Mouse (Mus musculus) layer of hippocampus, adult 18-20 months (tissue): ENCODE data around the gene H2-DMb1. TPM values are rescaled to one million over a fixed set of nuclear protein-coding genes. Genes with fewer than 3 reads are reported as not detected.

Experiments used
- DNase-seq, 2 experiments: peaks; one replicate each; pipeline ENCODE4 v3.0.0; 2022; ENCODE audit warnings: low spot score in 2 of 2
- long read RNA-seq: library from polyadenylated mRNA; stranded (forward); transcript quantifications from one replicate; pipeline ENCODE4 v2.0.0, GENCODE M21; 2021
- total RNA-seq, 2 experiments: library from RNA; stranded (reverse); gene quantifications; 2 replicates each; pipeline ENCODE4 v1.2.3; 2021

H2-DMb1 gene
- 1 to 10 TPM; 3.2 to 3.8 TPM for total RNA-seq
- long read RNA-seq, transcript H2-DMb1-201 (6 exons, 1,404 nt) = major isoform, 7 of 7 reads
- long read RNA-seq, partial matches to known transcripts = 0 of 7 reads
- long read RNA-seq, other reads (novel, unspliced or antisense) = 0 of 7 reads

DNA sequence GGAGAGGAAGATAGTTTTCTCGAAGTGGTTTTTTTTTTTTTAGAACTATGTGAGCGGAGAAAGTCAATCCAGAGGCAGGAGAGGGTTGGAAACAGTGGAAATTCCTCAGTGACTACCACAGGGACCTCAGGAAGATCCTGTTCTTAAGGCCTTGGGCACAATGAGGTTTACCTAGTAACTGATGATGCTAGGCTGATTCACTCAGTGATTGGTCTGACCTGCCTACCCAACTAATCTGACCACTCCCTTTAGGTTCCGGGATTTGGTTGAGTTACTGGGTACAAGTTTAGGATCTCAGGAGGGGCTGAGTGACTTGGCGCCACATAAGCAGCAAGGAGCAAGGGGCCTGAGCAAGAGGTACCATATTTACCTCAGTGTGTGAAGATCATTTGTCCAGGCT is at the start of gene H2-DMb1:
Gene H2-DMb1, plus strand, starts transcription at position 150 of the 400 bp plus-strand sequence.
- peak in 1 of 2 experiments; percentile 80 for DNase-seq

DNA sequence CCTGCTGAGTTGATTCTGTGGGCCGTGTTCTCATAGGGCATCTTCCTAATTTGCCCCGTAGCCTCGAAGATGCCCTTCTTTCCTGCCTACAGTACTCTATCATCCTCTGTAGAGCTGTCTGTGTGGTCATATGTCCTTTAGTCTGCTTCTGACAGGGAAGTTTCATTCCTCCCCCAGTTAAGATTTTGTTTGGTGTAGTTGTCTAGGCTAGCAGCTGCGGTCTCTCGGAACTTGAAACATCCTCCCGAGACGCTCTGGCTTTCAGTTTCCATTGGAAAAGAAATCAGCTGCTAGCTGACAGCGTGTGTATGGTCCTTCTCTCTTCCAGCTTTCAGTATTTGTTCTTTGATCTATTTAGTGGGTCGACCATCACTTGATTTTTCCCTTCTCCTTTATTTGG is 48.1 kb upstream of the H2-DMb1 start:
- DNase-seq = no peak

DNA sequence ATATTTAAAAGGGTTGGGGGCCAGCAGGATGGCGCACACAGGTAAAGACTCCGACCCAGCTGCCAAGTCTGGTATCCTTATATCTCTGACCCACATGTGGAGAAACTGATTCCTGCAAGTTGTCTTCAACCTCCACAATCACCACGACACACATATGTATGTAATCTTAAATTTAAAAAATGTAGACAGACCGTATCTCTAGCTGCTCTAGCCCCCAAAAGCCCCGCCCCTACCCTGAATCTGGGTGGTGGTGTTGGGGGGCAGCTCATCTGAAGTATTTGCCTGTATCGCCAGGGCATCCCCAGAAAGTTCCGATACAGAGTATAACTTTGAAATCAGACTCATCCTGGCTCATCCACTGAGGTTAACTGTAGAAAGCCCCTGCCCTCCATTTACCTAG is 46.3 kb upstream of the H2-DMb1 start:
- DNase-seq = no peak

DNA sequence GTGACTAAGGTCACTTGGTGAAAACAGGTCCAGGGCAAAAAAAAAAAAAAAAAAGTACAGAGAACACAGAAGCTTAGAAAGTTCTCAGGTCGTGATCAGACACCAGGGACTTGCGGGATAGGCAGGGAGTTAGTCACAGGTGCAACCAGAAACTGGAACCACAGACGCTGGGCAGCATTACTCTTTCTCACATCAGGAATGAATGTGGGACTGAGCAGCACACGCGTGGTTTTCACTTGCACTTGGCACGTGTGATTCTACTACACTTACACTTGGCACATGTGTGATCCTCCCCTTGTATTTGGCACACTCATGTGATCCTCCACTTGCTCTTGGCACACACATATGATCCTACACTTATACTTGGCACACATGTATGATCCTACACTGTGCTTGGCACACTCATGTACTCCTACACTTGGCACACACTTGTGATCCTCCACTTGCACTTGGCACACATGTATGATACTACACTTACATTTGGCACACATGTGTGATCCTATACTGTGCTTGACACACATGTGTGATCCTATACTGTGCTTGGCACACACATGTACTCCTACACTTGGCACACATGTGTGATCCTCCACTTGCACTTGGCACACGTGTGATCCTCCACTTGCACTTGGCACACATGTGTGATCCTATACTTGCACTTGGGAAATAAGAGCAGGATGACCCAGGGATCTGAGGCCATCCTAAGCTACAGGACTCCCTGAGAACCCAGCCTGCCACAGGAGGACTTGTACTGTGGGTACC is 45.6 kb upstream of the H2-DMb1 start:
- no peak for DNase-seq

DNA sequence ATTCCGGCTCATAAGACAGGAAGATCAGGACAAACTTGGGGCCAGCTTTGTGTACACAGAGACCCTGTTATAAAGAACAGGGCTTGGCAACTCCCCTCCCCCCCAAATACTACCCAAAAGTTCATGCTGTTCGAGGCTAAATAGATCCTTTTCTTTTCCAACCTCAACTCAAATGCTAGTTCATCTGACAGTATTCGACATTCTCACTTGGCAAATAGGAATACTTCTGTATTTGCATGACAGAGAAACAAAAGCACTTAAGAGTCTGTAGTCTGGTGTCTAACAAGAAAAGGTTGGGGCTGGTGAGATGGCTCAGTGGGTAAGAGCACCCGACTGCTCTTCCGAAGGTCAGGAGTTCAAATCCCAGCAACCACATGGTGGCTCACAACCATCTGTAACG is 44.4 kb upstream of the H2-DMb1 start:
- no peak for DNase-seq

DNA sequence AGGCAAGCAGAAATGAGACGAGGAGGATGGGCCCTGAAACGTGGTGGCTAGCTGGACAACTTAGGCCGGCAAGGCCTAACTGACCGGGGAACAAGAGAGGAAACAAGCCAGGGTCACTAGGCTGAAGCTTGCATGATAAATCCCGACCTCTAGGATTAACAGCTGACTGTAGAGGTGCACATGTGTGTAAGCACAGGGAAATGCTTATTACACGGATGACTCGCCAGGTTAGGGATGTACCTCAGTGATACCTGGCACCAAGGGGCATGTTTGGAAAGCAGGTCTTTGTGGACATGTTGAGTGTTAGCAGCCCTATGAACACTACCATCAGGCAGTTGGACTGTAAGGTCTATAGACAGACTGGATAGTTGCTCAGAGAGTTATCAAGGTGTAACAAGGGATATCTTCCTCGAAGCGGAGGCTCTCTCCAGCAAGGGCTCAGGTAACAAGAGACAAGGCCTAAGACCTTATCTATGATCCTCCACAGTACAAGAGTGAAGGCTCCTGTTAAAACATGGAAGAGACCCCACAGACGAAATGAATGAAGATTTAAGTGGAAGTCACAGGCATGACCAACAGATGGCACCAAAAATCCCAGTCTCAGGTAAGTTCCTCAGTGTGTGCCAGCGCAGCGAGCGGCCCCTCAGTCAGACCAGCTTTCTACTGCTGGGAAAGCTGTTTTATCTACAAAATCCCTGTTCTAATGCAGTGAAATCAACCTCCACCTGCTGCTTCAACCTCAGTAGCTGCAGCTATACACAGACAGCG is 43.6 kb upstream of the H2-DMb1 start:
- no peak for DNase-seq

DNA sequence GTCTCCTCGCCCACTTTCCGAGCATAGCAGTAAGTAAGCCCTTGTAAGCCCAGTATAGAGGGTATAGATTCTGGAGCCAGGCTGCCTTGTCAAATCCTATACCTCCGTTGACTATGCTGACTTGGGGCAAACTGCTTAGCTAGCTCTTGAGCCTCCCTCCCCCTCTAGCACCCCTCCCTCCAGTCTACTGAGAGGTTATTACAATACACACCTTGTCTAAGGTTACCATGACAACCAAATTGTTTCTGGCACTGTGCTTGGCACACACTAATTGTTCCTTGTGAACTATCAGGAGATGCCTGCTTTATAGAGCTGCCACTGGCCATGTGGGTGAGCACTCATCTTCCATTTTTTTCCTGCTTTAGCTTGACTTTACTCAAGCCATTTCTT is 43.1 kb upstream of the H2-DMb1 start:
- DNase-seq = no peak

DNA sequence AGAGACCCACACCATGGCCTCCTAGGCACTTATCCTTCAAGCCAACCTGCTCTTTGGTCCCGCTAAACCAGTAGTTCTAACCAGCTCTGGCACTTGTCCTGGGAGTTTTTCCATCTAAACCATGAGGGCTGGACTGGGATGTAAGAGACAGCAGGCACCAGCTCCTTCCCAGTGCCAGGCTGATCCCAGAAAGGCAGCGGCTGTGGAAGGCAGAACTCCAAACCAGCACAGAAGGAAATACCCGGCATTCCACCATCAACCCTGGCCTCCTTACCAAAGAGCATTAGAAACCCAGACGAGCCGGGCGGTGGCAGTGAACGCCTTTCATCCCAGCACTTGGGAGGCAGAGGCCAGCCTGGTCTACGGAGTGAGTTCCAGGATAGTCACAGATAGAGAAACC is 42.6 kb upstream of the H2-DMb1 start:
- DNase-seq = no peak

DNA sequence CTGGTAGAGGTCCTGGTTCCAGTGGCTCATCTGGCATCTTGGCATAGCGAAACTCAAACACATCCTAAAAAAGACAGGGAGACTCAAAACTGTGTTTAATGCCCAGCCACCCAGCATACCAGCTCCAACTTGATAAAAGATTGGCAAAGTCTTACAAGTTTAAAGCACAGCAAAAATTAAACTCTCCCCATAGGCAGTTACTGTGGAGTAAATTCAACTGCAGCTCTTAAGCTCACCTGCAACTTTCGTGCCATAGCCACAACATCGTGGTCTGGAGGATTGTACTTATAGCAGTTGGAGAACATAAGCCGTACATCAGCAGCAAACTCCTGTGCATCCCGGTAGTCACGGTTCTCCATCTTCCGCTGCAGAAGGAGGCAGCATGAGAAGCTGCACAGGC is 38.8 kb upstream of the H2-DMb1 start:
- DNase-seq = no peak

DNA sequence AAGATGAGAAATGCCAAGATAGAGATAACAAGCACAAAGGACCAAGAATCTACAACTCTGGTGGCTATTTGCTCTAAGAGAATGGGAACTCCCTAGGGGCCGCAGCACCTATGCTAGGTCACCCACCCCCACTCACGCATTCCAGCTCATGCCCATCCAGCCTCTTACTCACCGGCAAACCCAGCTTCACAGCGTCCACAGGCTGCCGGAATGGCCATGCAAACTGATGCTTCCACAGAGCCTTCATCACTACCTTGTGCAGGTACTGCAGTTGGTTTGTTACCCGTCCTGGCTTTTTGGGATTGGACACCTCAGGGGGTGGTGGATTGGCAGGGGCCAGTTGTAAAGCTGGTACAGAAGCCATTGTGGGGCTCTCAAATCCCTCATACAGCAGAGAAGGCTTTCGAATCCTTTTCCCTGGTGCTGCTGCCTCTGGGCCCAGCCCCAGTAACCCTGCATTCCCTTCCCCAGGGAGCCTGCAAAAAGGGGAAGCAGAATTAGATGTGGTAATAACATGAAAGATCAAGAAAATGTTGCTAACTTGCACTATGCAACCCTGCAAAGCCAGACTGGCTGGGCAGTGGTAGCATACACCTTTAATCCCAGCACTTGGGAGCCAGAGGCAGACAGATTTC is 36.0 kb upstream of the H2-DMb1 start:
- no peak for DNase-seq

DNA sequence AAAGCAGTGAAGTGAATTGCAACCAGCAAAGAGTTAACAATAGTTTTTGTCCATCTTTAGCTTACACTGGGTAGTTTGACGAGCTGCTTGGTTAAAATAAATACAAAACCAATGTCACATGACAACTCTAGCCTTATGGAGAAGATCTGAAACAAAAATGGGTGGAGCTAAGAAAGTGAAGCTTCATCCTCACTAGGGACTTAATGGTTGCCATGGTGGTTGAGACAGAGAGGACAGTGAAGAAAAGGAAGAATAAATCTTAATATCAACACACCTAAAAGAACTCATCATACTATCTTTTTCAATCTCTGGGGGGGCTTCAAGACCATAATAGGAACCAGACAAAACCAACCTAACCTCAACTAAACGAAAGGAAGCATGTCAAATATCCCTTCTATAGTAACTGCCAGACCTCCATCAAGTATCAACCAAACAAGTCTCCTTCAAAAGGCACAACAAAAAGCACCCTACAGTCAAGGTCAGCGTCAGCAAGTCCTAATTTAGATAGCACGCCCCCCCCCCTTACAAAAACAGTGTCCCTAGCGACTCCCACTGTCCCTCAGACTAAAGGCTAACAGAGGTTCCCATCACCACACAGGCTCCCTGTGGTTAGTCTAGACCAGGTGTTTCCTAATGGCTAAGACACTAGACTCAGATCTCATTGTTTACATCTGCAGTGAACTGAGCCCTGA is 35.3 kb upstream of the H2-DMb1 start:
- DNase-seq = no peak

DNA sequence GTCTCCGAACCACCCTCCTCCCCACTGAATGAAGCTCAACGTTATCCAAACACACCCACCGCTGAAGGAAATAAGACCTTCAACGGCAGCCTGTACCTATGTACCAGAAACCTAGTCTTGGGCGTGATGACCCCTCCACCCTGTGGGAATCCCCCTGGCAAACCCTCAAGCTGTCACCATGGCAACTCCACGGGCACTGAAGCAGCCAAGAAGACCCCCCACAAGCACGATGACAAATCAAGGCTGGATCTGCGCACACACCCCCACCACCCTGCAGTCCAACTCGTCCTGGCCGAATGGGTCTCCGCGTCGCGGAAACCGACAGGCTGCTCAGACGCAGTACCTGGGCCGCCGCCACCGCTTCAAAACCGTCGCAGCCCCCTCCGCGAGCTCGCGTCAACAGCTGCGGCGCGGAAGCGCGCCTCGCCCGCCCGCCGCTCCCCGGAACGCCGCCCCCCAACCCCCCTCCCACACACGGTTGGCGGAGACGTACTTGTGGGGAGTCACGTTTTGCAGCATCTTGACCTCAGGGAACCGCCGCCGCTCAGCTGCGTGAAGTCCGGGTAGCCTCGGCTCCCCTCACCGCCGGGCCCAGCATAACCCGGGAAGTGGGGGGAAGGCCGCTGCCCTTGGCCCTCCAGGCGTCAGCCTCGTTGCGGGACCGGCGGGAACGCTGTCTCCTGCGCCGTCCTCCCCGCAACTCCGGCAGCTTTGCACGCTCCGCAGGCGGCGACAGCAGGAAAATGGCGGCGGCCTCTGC is 34.6 kb upstream of the H2-DMb1 start:
- DNase-seq = no peak

DNA sequence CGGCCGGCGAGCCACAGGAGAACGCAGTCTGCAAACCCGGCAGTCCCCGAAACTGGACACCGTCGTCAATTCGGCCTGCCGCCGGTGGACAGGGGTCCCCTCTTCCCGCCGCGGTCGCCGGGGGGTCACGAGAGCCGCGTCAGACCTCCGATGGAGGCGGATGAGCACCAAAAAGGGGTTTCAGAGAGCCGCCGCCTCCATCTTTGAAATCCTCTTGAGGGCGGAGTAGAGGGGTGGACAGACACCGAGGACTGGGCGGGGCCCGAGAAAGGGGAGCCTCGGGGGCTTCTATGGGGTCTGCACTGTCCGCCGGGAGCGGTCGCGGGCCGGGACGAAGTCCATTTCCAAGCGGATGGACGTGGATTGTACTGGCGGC is 34.0 kb upstream of the H2-DMb1 start:
- peak in 1 of 2 experiments; percentile 63 for DNase-seq

DNA sequence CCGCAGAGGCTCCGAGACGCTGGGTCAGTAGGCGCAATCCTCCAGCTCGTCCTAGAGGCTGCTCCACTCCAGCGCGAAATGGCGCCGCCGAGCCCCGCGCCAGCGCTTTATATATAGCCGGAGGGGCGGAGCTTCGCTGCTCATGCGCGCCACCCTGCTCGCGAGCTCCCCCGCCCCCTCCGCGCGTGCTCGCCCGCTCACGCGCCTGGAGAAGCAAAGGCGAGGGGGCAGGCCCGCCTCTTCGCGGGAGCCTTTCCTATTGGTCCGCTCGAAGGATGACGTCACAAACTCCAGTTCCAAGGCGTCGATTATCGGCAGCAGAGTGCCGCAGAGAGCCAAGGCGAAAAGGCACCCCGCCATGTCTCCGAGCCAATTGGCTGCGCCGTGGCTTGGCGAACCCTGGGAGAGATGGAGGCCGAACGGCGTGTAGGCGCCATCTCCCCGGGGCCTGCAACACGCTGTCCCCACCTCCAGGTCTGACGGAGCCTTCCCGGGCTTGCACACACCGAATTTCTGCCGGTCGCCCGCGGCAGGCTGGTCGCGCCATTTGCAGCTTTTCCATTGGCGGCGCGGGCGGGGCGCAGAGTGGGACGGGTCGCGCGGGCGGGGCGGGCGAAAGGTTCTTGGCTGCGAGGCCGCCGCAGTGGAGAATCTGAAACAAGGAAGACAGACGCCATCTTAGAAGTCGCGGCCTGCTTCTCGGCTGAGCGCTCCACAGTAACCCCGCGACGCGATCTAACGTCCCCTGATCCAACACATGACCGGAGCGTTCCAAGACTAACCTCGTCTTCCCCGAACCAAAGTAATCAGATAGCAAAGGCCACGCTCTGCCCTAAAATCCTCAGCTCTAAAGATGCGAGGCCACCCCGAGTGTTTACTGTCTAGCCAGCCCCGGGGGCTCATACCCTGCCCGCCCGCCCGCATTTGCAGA is 33.4 kb upstream of the H2-DMb1 start, which contains the start of gene H2-DMa:
Gene H2-DMa, plus strand, starts transcription at position 293 of the 931 bp plus-strand sequence.
- DNase-seq = peak; percentile 99 to 100

DNA sequence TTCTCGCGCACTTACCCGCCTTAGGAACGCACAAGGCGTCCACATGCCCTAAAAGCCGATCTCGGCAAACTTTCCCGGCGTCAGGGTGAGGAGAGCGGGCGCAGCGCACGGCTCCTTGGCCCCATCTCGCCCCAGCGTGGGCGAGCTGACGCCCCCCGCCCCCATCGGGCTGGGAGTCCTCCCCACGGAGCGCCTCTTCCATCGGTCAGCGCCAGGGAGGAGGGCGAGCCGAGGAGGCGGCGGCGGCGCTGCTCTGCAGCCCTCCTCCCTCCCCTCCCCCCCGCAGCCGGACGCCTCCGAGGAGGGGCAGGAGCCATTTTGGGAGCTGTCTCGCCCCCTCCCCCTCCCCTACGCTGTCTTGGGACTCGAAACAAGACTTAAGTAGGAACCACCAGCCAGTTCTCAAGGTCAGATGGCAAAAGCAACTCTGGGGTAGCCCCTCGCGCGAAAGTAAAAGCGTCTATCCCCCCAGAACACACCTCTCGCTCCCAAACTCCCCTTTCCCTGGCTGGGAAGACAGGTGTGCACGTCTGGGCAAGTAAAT is 32.6 kb upstream of the H2-DMb1 start:
- peak; percentile 78 to 89 for DNase-seq

DNA sequence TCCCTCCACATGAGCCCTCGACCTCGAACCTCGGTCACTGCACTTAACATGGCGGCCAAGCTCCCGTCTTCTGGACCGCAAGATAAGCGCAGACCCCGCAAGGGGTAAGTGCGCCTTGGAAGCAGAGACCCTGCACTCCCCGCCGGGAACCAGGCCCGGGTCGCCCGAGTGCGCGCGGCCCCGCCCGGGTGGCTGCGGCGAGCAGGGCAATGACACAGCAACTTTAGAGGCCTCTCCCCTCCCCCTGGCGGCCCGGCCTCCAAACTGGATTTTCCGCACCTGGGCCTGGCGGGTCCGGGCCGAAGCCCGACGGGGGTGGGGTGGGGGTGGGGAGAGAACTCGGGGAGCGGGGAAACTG is 32.1 kb upstream of the H2-DMb1 start:
- peak in 1 of 2 experiments; percentile 81 for DNase-seq

DNA sequence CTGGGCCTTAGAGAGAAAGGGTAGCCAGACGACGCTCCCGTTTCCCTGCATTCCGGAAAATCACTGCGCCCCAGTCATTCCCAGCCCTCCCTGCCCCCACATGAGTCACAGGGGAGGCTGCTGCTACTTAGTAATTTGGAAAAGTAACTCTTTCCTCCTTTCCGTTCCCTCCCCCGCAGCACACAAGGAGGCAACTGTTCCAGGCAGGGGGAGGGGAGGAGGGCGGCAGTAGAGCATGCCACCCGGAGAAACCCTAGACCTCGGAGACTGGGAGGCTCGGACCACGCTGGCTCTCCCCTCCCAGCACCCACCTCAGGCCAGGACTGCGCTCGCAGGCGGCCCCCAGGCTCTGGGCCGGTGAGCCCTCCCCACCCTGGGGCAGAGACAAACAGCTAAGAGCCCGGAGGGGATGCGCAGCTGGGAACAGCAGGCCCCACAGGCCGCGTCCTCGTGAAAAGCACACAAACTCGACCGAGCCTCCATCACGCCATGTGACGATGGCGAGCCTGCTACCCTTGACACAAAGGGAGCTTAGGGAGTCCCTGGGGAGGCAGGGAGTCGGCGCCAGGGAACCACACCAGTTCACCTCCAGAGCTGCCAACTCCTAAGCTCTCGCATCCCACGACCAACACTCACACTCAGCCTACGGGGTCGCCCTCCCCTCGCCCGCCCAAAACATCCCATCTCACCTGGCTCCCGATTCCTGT is 31.5 kb upstream of the H2-DMb1 start:
- DNase-seq = peak; percentile 89 to 92

DNA sequence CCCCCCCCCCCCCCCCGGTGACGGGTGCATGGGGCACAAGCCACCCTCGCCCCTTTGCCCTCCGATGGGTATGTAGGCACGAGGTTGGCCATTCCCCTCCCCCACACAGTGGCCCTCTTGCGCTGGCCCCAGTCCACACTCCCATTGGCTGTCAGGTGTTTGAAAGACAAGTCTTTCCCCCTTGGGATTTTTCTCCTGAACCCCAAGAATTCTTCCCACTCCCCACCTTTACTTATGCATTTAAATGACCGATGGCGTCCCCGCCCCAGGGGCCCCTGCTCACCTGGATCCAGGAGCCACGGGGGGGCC is 31.0 kb upstream of the H2-DMb1 start:
- DNase-seq = peak in 1 of 2 experiments; percentile 53
